Mouse (Mus musculus) spleen, adult 2 months (tissue): ENCODE measurements at regions not wholly inside any gene's neighbourhood (a gene's known extent, or its start where the extent isn't known, plus 50 kb on each side); places are given as distances from the start of the nearest gene placed in this dataset.

Experiments used
- CTCF ChIP-seq: fragments of 200-500 bp; IDR thresholded peaks from 2 replicates; pipeline ENCODE4 v1.5.1; 2011; ENCODE audit warnings: mild to moderate bottlenecking, inconsistent platforms; ENCODE audit not compliant: insufficient read depth, insufficient read length, insufficient replicate concordance; ENCODE audit errors: extremely low read depth
- POLR2A ChIP-seq: fragments of 200-500 bp; IDR thresholded peaks from 2 replicates; pipeline ENCODE4 v1.6.1; 2011; ENCODE audit warnings: low read depth, low read length, inconsistent platforms

DNA sequence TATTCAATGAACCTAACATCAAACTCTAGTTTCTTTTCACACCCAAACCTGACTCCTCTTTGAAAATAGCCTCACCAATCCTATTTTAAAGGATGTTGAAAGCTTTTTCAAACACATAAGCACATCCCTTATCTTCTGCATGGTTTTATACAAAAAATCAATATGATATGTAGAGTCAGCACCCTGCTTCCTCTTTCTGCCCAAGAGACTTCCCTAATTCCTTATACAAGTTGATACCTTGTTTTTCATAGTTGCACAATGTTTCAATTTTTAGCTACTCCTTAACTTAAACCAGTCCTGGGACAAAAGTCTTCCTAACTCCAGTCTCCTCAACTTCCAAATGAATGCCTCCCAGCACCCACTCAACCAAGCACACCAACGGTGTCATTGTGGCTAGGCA lies 266.1 kb upstream of the Dynlrb2 start:
- TF ChIP-seq POLR2A, result no peak
- TF ChIP-seq CTCF, result no peak
